Mouse (Mus musculus) activated CD4-positive, CD25-positive, alpha-beta regulatory T cell, adult 4 months (primary cell): ENCODE data around the gene Bpnt1. TPM values are rescaled to one million over a fixed set of nuclear protein-coding genes. Genes with fewer than 3 reads are reported as not detected.

ENCODE experiments used
- ATAC-seq: one replicate; pipeline ENCODE4 v1.8.0; 2017
- polyA plus RNA-seq, 2 experiments: library from polyadenylated mRNA; unstranded; fragments of 100-300 nt; shearing (Covaris generic); gene quantifications; one replicate each; pipeline ENCODE4 v1.2.1; 2017

Gene Bpnt1
- polyA plus RNA-seq, 2 experiments from 2014 or later = 15.7 to 16.7 TPM

- ATAC-seq = no peak
Observed at GRCm38 (mm10) chr1:185405921-185406320, 74.0 kb downstream of the Bpnt1 start.

Other genes starting within 250 kb of the Bpnt1 start
- gene Rab3gap2, start 128.0 kb upstream of the Bpnt1 start, polyA plus RNA-seq = 10 to 100 TPM; 12.8 to 15.0 TPM
- gene Iars2, start 2.8 kb upstream of the Bpnt1 start, polyA plus RNA-seq = 10 to 100 TPM in 1 of 2 experiments, 1 to 10 TPM in 1; 8.7 to 12.1 TPM
- 10 to 100 TPM; 86.2 to 95.6 TPM for gene Eprs, start 30.9 kb downstream of the Bpnt1 start, polyA plus RNA-seq
- not detected for gene Slc30a10, start 122.7 kb downstream of the Bpnt1 start, polyA plus RNA-seq